Mouse (Mus musculus): Measurements from ENCODE around the gene Katnal1. TPM values are rescaled to one million over a fixed set of nuclear protein-coding genes. Genes with fewer than 3 reads are reported as not detected.

The Katnal1 gene
- polyA plus RNA-seq, 1 experiment = 5.1 TPM

DNA sequence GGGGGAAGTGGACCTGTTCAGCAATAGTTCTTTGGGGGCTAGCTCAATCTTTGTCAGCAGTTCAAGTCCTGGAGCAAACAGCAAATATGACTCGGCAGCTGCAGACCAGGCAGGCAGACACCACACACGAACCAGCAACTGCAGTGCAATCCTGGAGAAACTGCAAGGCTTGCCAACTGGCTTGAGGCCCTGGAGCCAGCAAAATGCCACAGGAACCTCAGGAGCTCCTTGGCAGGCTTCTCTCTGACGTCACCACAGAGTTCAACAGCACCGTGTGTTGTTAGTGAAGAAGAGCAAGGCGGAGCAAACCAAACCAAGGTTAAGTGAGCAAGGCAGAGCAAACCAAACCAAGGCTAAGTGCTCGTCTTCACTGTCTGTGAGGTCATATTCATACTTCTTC lies 79.6 kb downstream of the Katnal1 start:
- Histone ChIP-seq H3K4me3 (replicated peaks; ENCODE audit: extremely low read depth, low read depth, low read length) (no peak overlapping the region), H3K4me1 (ENCODE audit: control insufficient read depth, insufficient read depth, low read length) (no peaks in the 10 kb centered on the region)
- no peak for DNase-seq
- 68% methylated on average over 6 of the region's 6 CpGs for WGBS
- TF ChIP-seq POLR2A (IDR thresholded peaks at IDR 0.05; ENCODE audit: borderline replicate concordance, extremely low read depth, low read depth, low read length) = no peak
- TF ChIP-seq CTCF (IDR thresholded peaks at IDR 0.05; ENCODE audit: insufficient read depth, low read length) = no peak

DNA sequence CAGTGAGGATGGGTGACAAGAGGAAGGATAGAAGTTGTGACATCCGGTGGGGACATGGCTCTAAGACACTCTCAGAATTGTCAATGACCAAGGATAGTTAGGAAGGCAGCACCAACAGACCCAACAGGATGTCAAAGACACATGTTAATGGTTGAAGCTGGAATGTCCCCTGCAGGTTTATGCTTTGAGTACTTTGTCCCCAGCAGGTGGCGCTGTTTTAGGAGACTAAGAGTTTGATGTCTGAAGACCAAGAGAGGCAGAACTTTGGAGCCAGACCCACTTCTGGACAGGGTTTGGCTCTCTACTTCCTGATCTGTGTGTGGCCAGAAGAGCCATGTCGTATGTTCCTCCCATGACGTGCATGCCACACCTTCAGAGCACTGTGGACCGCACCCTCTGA lies 82.1 kb downstream of the Katnal1 start:
- whole genome bisulfite sequencing = 95% methylated on average over 5 of the region's 5 CpGs
- no peak for DNase-seq
- Histone ChIP-seq H3K4me1 (ENCODE audit: control insufficient read depth, insufficient read depth, low read length) (no peaks in the 10 kb centered on the region), H3K4me3 (replicated peaks; ENCODE audit: extremely low read depth, low read depth, low read length) (no peak overlapping the region)
- TF ChIP-seq POLR2A (IDR thresholded peaks at IDR 0.05; ENCODE audit: borderline replicate concordance, extremely low read depth, low read depth, low read length) = no peak
- no peak for TF ChIP-seq CTCF (IDR thresholded peaks at IDR 0.05; ENCODE audit: insufficient read depth, low read length)

DNA sequence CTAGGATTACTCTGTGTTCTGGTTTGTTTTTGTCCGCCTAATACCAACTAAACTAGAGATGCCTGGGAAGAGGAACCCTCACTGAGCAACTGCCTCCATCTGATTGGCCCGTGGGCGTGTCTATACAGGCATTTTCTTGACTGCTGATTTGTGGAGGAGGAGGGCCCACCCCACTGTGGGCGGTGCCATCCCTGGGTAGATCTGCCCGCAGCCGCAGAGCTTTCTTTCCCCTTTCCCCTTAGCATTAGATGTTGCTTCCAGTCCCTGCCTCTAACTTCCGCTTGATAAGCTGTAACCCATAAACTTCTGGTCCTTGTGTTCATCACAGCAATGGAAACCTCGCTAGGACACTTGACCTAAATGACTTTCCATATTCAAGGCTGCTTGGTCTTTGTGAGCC lies 92.1 kb downstream of the Katnal1 start:
- no peaks in the 10 kb centered on the region for H3K4me1 ChIP-seq (ENCODE audit: control insufficient read depth, insufficient read depth, low read length)
- no peak for TF ChIP-seq POLR2A (IDR thresholded peaks at IDR 0.05; ENCODE audit: borderline replicate concordance, extremely low read depth, low read depth, low read length)
- TF ChIP-seq CTCF (IDR thresholded peaks at IDR 0.05; ENCODE audit: insufficient read depth, low read length) = no peak
- no peak overlapping the region for H3K4me3 ChIP-seq (replicated peaks; ENCODE audit: extremely low read depth, low read depth, low read length)
- WGBS = 41% methylated on average over 8 of the region's 8 CpGs
- no peak for DNase-seq

DNA sequence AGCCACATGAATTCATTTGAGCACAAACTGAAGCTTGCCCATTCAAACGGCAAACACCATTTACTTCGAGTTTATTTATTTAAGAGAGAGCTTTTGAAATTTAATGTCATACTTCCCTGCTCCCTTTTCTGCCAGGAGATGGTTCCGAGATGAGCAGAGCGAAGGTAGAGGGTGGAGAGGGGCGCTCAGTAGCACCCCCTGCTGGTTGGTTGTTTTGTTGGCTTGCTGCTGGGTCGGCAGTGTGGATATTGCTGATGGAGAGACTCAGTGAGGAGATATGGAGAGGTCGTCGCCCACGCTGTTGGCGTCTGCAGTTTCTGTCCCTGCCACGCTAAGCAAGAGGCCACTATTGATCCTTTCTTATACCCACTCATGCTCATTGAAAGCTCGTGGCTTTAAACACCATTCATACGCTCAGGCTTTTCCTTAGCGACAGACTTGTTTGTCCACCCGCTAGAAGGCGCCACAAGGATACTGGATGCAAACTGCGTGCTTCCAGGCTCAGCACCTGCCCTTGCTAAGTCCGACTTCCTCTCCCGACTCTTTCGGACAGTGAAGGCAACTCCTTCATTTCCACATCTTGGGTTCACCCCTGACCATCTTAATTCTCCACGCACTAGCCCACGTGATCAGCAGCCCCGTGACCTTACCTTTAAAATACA lies 97.4 kb downstream of the Katnal1 start:
- peak; percentile 73 for DNase-seq
- peak overlapping the region; percentile 32 for H3K4me3 ChIP-seq (replicated peaks; ENCODE audit: extremely low read depth, low read depth, low read length)
- 7% methylated on average over 23 of the region's 23 CpGs for WGBS
- TF ChIP-seq CTCF (IDR thresholded peaks at IDR 0.05; ENCODE audit: insufficient read depth, low read length) = peak; percentile 83
- TF ChIP-seq POLR2A (IDR thresholded peaks at IDR 0.05; ENCODE audit: borderline replicate concordance, extremely low read depth, low read depth, low read length) = no peak
- no peaks in the 10 kb centered on the region for H3K4me1 ChIP-seq (ENCODE audit: control insufficient read depth, insufficient read depth, low read length)

DNA sequence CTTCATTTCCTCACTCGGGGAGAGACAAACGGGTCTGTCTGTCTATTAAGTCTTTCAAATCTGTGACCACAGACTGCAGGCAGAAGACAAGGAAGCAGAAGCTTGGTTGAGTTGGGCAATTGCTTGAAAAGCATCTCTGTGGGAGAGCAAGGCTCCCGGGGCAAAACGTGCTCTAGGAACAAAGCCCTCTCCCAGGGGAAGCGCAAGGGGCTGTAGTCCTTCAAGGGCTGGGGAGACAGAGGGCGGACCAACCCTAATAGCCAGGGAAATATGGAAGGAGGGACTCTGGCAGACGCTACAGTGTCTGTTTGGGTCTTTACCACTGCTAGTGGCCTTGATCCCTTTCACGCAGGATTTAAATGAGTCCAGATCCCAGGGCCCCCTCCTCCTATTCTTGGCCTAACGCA lies 98.0 kb downstream of the Katnal1 start:
- TF ChIP-seq POLR2A (IDR thresholded peaks at IDR 0.05; ENCODE audit: borderline replicate concordance, extremely low read depth, low read depth, low read length) = no peak
- no peak for TF ChIP-seq CTCF (IDR thresholded peaks at IDR 0.05; ENCODE audit: insufficient read depth, low read length)
- Histone ChIP-seq H3K4me3 (replicated peaks; ENCODE audit: extremely low read depth, low read depth, low read length) (peak overlapping the region; percentile 32), H3K4me1 (ENCODE audit: control insufficient read depth, insufficient read depth, low read length) (no peaks in the 10 kb centered on the region)
- 19% methylated on average over 9 of the region's 9 CpGs for WGBS
- DNase-seq = no peak

DNA sequence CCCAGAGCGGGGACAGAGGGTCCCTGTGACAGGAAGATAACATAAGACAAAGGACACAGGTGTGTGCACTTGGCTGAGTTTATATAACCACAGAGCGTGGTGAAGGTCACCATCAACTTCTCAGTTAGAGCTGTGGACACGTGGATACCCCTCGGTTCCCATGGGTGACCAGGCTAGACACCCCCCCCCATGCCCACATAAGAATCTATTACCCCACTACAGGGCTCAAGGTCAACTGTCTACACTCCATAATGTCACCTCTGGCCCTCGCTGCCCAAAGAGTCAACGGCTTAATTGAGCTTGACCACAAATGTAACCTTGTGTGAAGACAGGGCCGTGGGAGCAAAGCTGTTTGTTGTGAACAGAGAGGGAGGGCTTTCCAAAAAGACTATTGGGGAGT lies 103.4 kb downstream of the Katnal1 start:
- WGBS = 70% methylated on average over 7 of the region's 7 CpGs
- TF ChIP-seq POLR2A (IDR thresholded peaks at IDR 0.05; ENCODE audit: borderline replicate concordance, extremely low read depth, low read depth, low read length) (no peak), CTCF (IDR thresholded peaks at IDR 0.05; ENCODE audit: insufficient read depth, low read length) (no peak)
- Histone ChIP-seq H3K4me3 (replicated peaks; ENCODE audit: extremely low read depth, low read depth, low read length) (no peak overlapping the region), H3K4me1 (ENCODE audit: control insufficient read depth, insufficient read depth, low read length) (no peaks in the 10 kb centered on the region)
- DNase-seq = no peak

DNA sequence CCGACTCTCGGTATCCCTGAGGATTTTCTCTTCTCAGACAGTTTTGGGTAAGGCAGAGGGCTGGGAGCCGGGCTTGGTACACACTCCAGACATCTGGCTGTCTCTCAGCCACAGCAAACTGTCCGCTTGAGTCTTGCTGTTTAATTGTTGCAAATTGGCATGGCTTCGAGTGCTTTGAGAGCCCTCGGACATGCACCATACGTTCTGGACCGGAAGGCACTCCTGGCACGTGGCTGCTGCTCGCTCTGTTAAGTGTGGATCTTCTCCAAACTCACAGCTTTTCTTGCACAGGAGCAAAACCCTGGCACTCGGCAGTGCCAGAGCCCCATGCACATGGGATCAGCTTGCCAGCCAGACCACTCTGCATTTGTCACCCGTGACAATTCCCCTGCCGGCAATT lies 106.3 kb downstream of the Katnal1 start:
- TF ChIP-seq POLR2A (IDR thresholded peaks at IDR 0.05; ENCODE audit: borderline replicate concordance, extremely low read depth, low read depth, low read length) = no peak
- no peak for TF ChIP-seq CTCF (IDR thresholded peaks at IDR 0.05; ENCODE audit: insufficient read depth, low read length)
- DNase-seq = no peak
- Histone ChIP-seq H3K4me3 (replicated peaks; ENCODE audit: extremely low read depth, low read depth, low read length) (no peak overlapping the region), H3K4me1 (ENCODE audit: control insufficient read depth, insufficient read depth, low read length) (peaks cover 5% of the 10 kb centered on the region)
- WGBS = 77% methylated on average over 13 of the region's 13 CpGs

Other genes with a start within 250 kb of the Katnal1 start
- not detected in 2 replicates for gene Gm42791, start 65.8 kb upstream of the Katnal1 start, polyA plus RNA-seq (2012; rRNA removed)

Data from lung, adult 2 months (tissue).